Mouse (Mus musculus) liver, adult 2 months (tissue): ENCODE measurements around the gene Olfr113.

Experiments
- CTCF ChIP-seq: fragments of 200-500 bp; IDR thresholded peaks from 2 replicates; pipeline ENCODE4 v1.5.1; 2011; ENCODE audit warnings: low read depth, low read length, control low read depth
- POLR2A ChIP-seq: fragments of 200-500 bp; IDR thresholded peaks from 2 replicates; pipeline ENCODE4 v1.6.1; 2011; ENCODE audit warnings: low read length, control low read depth; ENCODE audit not compliant: insufficient read depth; ENCODE audit errors: extremely low read depth

DNA sequence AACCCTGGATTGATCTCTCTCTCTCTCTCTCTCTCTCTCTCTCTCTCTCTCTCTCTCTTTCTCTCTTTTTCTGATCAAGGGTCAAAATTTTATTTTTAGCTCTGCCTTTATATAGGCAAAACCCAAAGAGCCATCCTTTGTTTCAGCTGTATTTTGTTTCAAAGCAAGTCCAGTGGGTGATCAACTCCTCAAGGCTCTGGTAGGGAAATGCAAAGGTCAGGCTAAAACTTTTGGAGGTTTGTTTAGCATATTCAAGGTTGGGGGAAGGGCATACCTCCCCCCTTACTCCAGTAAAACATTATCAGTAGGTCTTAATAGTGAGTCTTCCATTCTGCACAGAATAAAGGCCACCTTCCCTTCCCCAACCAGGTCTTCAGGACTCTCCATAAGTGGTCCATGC lies 42.3 kb downstream of the Olfr113 start:
- TF ChIP-seq CTCF (no peak), POLR2A (no peak)
